Comparison of ENCODE assay signal across 9 mouse cellular contexts in genomic region chr9:71073831-71074230, GRCm38 (mm10).
DNase-seq lines count a peak whose midpoint lies in the region; ATAC-seq and TF ChIP-seq lines count a peak whose summit lies in the region.
"Had no signal": no experiment of that assay in that cellular context is flagged by ENCODE, and none has a peak within 500 bp of the region (broad histone marks: within the 10 kb centered on the region; RNA-seq: fewer than 3 reads in every experiment).

No protein-coding gene starts in this region.

- H3K9me3 ChIP-seq in lung, embryonic 14.5 days (ENCODE audit: low read depth, low read length): no peaks in the 10 kb centered on the region
- H3K9me3 ChIP-seq: G1E had no signal

- no peak overlapping the region for H3K27ac ChIP-seq in lung, embryonic 14.5 days (ENCODE audit: low read depth)
- H3K27ac ChIP-seq in small intestine, adult 2 months (ENCODE audit: insufficient read depth, low read depth, low read length): no peak overlapping the region

- DNase-seq in gastrocnemius, postnatal 10 days: peak; percentile 52
- no peak for DNase-seq in gastrocnemius, adult 8-10 months (ENCODE audit: low spot score in 2 of 2)
- peak; percentile 70 for DNase-seq in lung, embryonic 14.5 days
- DNase-seq in lung, postnatal 25 days (ENCODE audit: low spot score): no peak
- peak; percentile 50 for DNase-seq in cerebellum, adult 11-12 months
- DNase-seq in kidney, postnatal 10 days: peak; percentile 73
- DNase-seq in ovary, adult 18-20 months (ENCODE audit: low spot score): no peak

- H3K36me3 ChIP-seq in lung, embryonic 14.5 days (ENCODE audit: insufficient read depth): no peaks in the 10 kb centered on the region
- no peaks in the 10 kb centered on the region for H3K36me3 ChIP-seq in small intestine, adult 2 months (ENCODE audit: control insufficient read depth, insufficient read depth, low read length)
- H3K36me3 ChIP-seq: G1E had no signal

- no peak overlapping the region for H3K9ac ChIP-seq in lung, embryonic 14.5 days

- no peak overlapping the region for H3K4me2 ChIP-seq in lung, embryonic 14.5 days

- ATAC-seq in lung, embryonic 14.5 days (ENCODE audit: insufficient read depth): no peak

- 54% methylated on average over 4 of the region's 4 CpGs for WGBS in lung, embryonic 14.5 days
- 53% methylated on average over 4 of the region's 4 CpGs for WGBS in small intestine, adult 2 months

- H3K4me3 ChIP-seq in lung, embryonic 14.5 days (ENCODE audit: low read depth, low read length): no peak overlapping the region
- no peak overlapping the region for H3K4me3 ChIP-seq in small intestine, adult 2 months (ENCODE audit: low read depth, low read length)

- H3K27me3 ChIP-seq in lung, embryonic 14.5 days (ENCODE audit: insufficient read depth, low read length): no peaks in the 10 kb centered on the region
- no peaks in the 10 kb centered on the region for H3K27me3 ChIP-seq in small intestine, adult 2 months (ENCODE audit: control insufficient read depth, insufficient read depth, low read length)

- no peaks in the 10 kb centered on the region for H3K4me1 ChIP-seq in lung, embryonic 14.5 days (ENCODE audit: insufficient read depth)
- H3K4me1 ChIP-seq in small intestine, adult 2 months (ENCODE audit: control insufficient read depth, insufficient read depth, insufficient read length, low read length): no peaks in the 10 kb centered on the region

- peak; percentile 86 for TF ChIP-seq CTCF in lung, embryonic 14.5 days (IDR thresholded peaks at IDR 0.05; ENCODE audit: low read depth)
- TF ChIP-seq CTCF in small intestine, adult 2 months (IDR thresholded peaks at IDR 0.05; ENCODE audit: extremely low read depth, insufficient read length, insufficient replicate concordance, low read depth, low read length): peak; percentile 52; the same call in 1 of the 2 replicates

- no peak for TF ChIP-seq POLR2A in small intestine, adult 2 months (IDR thresholded peaks at IDR 0.05; ENCODE audit: low read depth, low read length)

Comparison
In these comparisons a context has a peak if more than half of its experiments do, and no peak if none do; other contexts are left out.
1. DNase-seq: peak in gastrocnemius, postnatal 10 days (single experiment), lung, embryonic 14.5 days (single experiment), cerebellum, adult 11-12 months (single experiment) and kidney, postnatal 10 days (single experiment); none in gastrocnemius, adult 8-10 months (0 of 2), lung, postnatal 25 days (single experiment) and ovary, adult 18-20 months (single experiment).